Comparison of ENCODE assay signal across 24 mouse cellular contexts in genomic region chrX:36254904-36255303, GRCm38 (mm10). TPM values are rescaled to one million over a fixed set of nuclear protein-coding genes. Genes with fewer than 3 reads are reported as not detected.
DNase-seq lines count a peak whose midpoint lies in the region; TF ChIP-seq lines count a peak whose summit lies in the region.
"Had no signal": no experiment of that assay in that cellular context is flagged by ENCODE, and none has a peak within 500 bp of the region (broad histone marks: within the 10 kb centered on the region; RNA-seq: fewer than 3 reads in every experiment).

No protein-coding gene starts in this region.

- H3K4me3 ChIP-seq in macrophage (ENCODE audit: inconsistent target): no peak overlapping the region
- no peak overlapping the region for H3K4me3 ChIP-seq in heart, adult 2 months
- H3K4me3 ChIP-seq: embryonic facial prominence, embryonic 10.5 days; heart, embryonic 12.5 days; limb, embryonic 15.5 days; megakaryocyte, embryonic 14.5 days had no signal

- TF ChIP-seq EP300 in heart, adult 2 months (IDR thresholded peaks at IDR 0.05; ENCODE audit: insufficient read depth, low read depth, low read length): no peak

- intact Hi-C loops in left cerebral cortex, postnatal 14 days (cut with DNase I): no loop called here
- intact Hi-C loops in heart, adult 2 months (cut with DNase I): no loop called here

- H3K9ac ChIP-seq in heart, adult 2 months (ENCODE audit: low read depth, low read length): no peak overlapping the region
- H3K9ac ChIP-seq: heart, embryonic 12.5 days; limb, embryonic 15.5 days; liver, embryonic 14.5 days; lung, embryonic 14.5 days had no signal

- no peak for TF ChIP-seq CTCF in heart, adult 2 months (IDR thresholded peaks at IDR 0.05)

- H3K36me3 ChIP-seq in macrophage (ENCODE audit: inconsistent target): no peaks in the 10 kb centered on the region
- no peaks in the 10 kb centered on the region for H3K36me3 ChIP-seq in heart, adult 2 months (ENCODE audit: control insufficient read depth, insufficient read depth, low read length)
- H3K36me3 ChIP-seq: embryonic facial prominence, embryonic 10.5 days; heart, embryonic 12.5 days; limb, embryonic 15.5 days had no signal

- no peak for TF ChIP-seq POLR2A in heart, adult 2 months (IDR thresholded peaks at IDR 0.05; ENCODE audit: insufficient read depth, low read depth, low read length)

- no peaks in the 10 kb centered on the region for H3K4me1 ChIP-seq in heart, adult 2 months (ENCODE audit: control insufficient read depth, insufficient read depth, low read length)
- H3K4me1 ChIP-seq: embryonic facial prominence, embryonic 10.5 days; heart, embryonic 12.5 days; limb, embryonic 15.5 days; megakaryocyte, embryonic 14.5 days had no signal

- DNase-seq in left cerebral cortex, adult 11 months (ENCODE audit: low spot score): peak; percentile 2
- DNase-seq in left cerebral cortex, postnatal 14 days (ENCODE audit: low spot score in 2 of 2): no peak
- DNase-seq in 3T3-L1 (ENCODE audit: low read depth, low spot score): peak; percentile 32
- peak; percentile 6 for DNase-seq in MN1 (ENCODE audit: low spot score)
- DNase-seq in cerebellum, adult 8-10 months: no peak
- DNase-seq in heart, adult 2 months: no peak
- DNase-seq: adrenal gland, postnatal 14 days; cerebellum, adult 9-11 months; gastrocnemius, postnatal 10 days; heart, adult 11 months; heart, postnatal 10 days; kidney, adult 9 months; kidney, postnatal 14 days; lung, embryonic 14.5 days; midbrain, embryonic 14.5 days had no signal

- H3K27me3 ChIP-seq in heart, adult 2 months (ENCODE audit: control insufficient read depth, insufficient read depth, low read length): no peaks in the 10 kb centered on the region
- H3K27me3 ChIP-seq: heart, embryonic 12.5 days; limb, embryonic 15.5 days had no signal

- 71% methylated on average over 6 of the region's 6 CpGs for WGBS in macrophage (ENCODE audit: missing documents)
- 50% methylated on average over 6 of the region's 6 CpGs for WGBS in heart, adult 2 months

- peak overlapping the region; percentile 77 for H3K27ac ChIP-seq in macrophage
- no peak overlapping the region for H3K27ac ChIP-seq in heart, adult 2 months
- H3K27ac ChIP-seq: embryonic facial prominence, embryonic 10.5 days; hindbrain, postnatal 0 days; limb, embryonic 15.5 days; liver, embryonic 14.5 days; stomach, postnatal 0 days had no signal

- no peaks in the 10 kb centered on the region for H3K79me2 ChIP-seq in macrophage (ENCODE audit: inconsistent target)
- no peaks in the 10 kb centered on the region for H3K79me2 ChIP-seq in heart, adult 2 months (replicated peaks; ENCODE audit: control insufficient read depth, insufficient read depth, low read length)

RNA-seq across cellular contexts. Expression of gene Zcchc12, which starts 59.2 kb away (rescaled TPM):
- total RNA-seq in left cerebral cortex, postnatal 14 days (2021): 10 to 100 TPM; 51.8 to 73.2 TPM
- not detected for total RNA-seq in macrophage (2018; cell fraction: chromatin; rRNA removed)
- total RNA-seq in macrophage (2018; cell fraction: cytosol; rRNA removed): not detected
- under 1 TPM in 2 of 26 experiments, not detected in 24; 0.41 to 0.46 TPM for total RNA-seq in macrophage (2018; cell fraction: nucleus; rRNA removed)
- not detected in 3 replicates for polyA plus RNA-seq in macrophage (2018)
- total RNA-seq in heart, adult 2 months (2021): under 1 TPM in 1 of 2 experiments, not detected in 1; 0.13 TPM
- 0.15 and 0.16 TPM in 2 replicates for polyA plus RNA-seq in heart, adult 2 months (2012; rRNA removed)
- total RNA-seq: common myeloid progenitor, adult 5-6 weeks had no signal

Comparison
In these comparisons a context has a peak if more than half of its experiments do, and no peak if none do; other contexts are left out.
1. DNase-seq: peak in left cerebral cortex, adult 11 months (single experiment), 3T3-L1 (single experiment) and MN1 (single experiment); none in left cerebral cortex, postnatal 14 days (0 of 2), cerebellum, adult 8-10 months (single experiment) and heart, adult 2 months (0 of 2).
2. RNA of gene Zcchc12, which starts 59.2 kb away (total RNA-seq): 51.8 to 73.2 TPM in left cerebral cortex, postnatal 14 days; 0.13 TPM in heart, adult 2 months; every median in the first group is over 10 times any median in the second.